Mouse (Mus musculus) liver, adult 2 months (tissue): ENCODE data around the gene Wnt5b.

Source experiments
- CTCF ChIP-seq: fragments of 200-500 bp; IDR thresholded peaks from 2 replicates; pipeline ENCODE4 v1.5.1; 2011; ENCODE audit warnings: low read depth, low read length, control low read depth
- POLR2A ChIP-seq: fragments of 200-500 bp; IDR thresholded peaks from 2 replicates; pipeline ENCODE4 v1.6.1; 2011; ENCODE audit warnings: low read length, control low read depth; ENCODE audit not compliant: insufficient read depth; ENCODE audit errors: extremely low read depth

DNA sequence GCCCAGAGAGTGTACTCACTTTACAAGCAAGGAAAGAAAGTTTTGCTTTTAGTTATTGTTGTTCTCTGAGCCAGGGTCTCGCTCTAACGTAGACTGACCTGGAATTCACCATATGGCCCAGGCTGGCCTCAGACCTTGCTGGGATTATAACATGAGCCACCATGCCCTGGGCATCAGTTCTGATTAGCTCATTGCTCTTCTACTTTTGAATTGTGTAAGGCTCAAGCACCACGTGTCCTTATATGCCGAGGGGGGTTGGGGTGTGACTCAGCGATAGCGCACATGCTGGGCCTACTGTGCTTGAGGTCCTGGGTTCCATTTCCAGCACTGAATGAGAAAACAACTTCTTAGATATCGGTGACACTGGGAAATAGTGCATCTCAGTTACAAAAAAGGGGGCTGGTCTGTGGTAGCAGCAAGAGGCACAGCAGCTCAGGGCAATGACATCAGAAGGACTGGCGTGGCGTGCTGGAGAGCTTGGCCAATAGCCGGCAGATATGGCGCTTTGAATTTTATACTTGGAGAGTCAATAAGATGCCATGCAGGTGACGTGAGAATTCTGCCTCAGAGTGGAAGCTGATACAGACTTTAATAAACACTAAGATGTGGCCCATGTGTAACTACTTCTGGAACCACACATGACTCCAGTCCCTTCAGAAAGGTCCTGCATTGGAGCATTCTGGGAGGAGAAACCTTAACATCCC lies 57.6 kb downstream of the Wnt5b start:
- no peak for TF ChIP-seq POLR2A
- no peak for TF ChIP-seq CTCF
